Mouse (Mus musculus): Measurements from ENCODE around the gene Hamp2.

GRCm38 (mm10) chr7:30886852-30887251 is 37.6 kb downstream of the Hamp2 start:
- TF ChIP-seq CTCF (IDR thresholded peaks at IDR 0.05; ENCODE audit: extremely low read depth, insufficient read depth, insufficient read length, insufficient replicate concordance) (no peak), POLR2A (IDR thresholded peaks at IDR 0.05; ENCODE audit: low read depth, low read length) (no peak)

Data from spleen, adult 2 months (tissue).